Mouse (Mus musculus) cerebellum, adult 8-10 months (tissue): ENCODE data around the gene Slc44a1.

Experiments used
- DNase-seq: peaks from one replicate; pipeline ENCODE4 v3.0.0; 2022

Slc44a1 gene

DNA sequence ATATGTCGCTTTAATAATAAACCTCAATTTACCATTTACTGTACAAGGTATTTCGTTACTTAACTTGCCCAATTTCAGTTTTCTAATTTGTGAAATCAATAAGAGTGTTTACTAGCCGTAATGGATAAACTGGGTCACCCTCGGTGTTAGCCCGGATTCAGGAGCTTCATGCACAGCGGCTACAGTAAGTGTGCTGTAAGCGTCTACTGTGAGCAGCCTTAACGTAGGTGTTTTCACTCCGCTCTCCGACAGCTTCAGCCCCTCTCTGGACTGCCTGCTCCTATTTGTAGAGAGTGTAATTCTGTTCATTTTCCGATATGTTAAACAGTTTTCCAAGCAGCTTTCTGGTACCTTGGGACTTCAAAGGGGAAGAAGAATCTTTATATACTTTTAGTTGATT is 99.7 kb downstream of the Slc44a1 start:
- no peak for DNase-seq

DNA sequence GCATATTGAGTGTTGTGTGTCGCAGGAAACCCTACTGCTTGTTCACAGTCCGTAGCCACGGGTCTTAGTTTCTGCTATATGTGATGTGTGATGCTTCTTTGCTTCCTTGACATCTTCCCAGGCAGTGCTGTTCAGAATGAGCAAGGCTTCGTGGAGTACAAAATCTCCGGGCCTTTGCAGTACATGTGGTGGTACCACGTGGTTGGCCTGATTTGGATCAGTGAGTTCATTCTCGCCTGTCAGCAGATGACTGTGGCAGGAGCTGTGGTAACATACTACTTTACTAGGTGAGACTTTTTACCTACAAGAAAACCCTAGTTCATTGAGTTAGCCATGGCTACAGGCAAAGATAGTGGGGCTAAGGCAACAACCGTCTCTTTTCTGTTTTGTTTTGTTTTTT is 103.2 kb downstream of the Slc44a1 start:
- no peak for DNase-seq

DNA sequence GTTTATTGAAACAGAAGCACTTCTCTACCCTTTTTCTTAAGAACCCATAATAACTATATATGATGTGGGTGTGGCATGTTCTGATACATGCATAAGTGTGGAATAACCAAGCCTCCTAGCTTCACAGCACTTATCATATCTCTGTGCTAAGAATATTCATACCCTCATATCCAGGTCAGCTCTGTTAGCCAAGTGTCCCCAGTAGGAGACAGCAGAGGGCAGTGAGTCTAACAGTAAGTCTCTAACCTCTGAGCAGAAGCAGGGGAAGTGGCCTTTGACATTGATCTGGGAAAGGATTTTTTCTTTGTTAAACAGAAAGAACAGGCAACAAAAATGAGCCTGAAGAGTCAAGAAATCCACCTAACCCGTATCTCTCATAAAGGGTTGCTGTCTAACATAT is 104.7 kb downstream of the Slc44a1 start:
- no peak for DNase-seq

DNA sequence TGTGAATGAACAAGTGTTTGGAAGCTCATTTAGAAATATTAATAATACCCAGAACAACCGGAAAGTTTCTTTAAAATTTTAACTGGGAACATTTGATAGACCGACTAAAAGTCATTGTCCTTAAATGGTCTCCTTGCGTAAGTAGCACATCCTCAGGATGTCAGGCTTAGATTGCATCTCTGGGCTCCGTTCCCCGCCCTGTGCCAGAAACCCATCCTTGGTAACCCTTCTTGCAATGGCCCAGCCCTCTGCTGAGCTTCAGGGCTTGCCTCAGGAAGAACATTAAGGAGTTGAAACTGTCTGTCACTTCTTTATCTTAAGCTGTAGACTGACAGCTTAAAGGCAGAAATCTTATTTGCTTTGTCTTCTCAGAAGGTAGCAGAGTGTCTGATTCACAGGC is 107.2 kb downstream of the Slc44a1 start:
- DNase-seq: no peak

DNA sequence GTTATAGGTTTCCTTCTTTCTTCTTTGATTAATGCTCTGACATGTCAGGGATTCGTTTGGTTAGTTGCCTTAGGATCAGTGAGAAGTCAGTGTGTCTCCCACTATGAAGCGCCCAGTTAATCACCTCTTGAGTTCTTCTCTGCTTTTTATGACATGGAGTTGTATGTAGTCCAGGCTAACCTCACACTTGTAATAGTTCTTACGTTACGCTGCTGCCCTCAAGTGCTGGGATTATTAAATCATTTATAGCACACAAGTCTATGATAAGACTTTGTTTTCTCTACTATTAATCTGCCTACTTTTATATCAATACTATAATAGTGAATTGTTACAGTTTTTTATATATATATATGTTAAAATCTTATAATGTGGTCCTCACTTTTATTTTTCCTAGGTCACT is 109.2 kb downstream of the Slc44a1 start:
- DNase-seq: no peak

DNA sequence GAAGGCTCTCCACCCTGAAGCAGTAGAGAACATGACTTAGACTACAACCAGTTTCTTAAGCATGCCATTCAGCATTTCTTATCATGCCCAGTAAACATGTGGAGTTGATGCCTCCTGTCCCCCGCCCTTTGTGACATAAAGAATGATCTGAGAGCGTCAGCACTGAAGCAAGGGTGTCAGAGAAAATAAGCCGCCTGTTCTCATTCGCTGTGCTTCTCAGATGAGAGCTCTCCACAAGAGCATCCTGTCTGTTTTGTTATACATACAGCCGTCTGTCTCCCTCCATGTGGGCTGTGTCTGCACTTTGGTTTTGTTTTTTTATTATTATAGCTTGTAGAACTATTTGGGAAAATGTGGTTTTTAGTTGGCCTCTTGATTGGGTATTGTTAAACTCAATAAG is 124.4 kb downstream of the Slc44a1 start:
- no peak for DNase-seq

DNA sequence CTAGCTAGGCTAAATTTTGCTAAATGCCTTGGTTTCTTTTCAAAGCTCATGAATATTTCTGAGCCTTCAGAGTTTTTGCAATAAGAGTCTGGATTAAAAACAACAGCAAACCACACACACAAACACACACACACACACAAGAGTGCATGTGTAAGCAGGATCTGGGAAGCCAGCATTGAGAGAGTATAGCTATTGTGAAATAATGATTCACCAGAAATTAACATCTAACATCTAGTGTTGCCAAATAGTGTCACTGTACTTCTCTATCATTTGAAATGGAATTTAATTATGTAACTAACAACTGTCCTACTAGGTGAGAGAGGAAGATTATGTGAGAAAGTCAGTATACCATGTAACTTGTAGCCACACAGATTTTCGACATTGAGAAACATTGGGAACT is 126.9 kb downstream of the Slc44a1 start:
- no peak for DNase-seq

DNA sequence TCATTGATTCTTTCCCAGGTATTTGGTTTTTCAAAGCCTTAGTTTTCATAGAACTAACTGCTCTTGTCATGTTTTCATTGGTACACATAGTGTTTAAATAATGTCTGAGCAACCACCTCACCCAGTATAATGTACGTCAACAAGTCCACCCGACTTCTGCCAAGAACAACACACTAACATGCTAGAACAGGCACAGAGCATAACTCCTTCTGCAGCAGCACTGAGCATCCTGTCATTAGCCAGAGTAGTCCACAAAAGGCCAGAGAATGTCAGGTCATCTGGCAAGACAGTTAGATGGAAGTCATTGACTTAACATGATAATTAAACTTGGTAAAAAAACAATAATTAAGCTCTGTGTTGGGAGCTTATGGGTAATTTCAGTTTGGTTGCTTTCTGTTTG is 135.3 kb downstream of the Slc44a1 start:
- DNase-seq: no peak

DNA sequence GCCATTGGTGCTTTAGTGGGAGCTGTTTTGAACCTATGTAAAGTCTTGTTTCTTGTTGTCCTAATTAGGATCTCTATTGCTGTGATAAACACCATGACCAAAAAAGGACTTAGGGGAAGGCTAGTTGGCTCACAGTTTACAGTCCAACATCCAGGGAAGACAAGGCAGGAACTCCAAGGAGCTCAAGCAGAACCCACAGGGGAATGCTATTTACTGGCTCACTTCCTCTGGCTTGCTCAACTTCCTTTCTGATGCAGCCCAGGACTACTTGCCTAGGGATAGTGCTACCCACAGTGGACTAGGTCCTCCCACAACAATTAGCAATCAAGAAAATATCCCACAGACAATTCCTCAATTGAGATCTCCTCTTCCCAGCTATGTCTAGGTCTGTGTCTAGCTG is 147.5 kb downstream of the Slc44a1 start:
- no peak for DNase-seq

DNA sequence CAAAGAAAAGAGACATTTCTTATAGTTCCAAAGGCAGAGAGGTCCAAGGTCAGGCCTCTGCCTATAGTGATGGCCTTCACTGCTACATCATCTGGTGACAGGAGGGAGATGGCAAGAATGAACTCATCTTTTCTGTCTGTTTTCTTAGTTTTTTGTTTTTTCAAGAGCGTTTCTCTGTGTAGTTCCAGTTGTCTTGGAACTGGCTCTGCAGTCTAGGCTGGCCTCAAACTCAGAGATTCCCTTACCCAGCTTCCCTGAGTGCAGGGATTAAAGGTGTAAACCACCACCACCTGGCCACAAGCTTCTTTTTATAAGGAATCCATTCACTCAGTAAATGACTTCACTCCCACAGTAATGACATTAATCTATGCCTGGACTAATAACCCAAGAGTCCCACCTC is 148.7 kb downstream of the Slc44a1 start:
- no peak for DNase-seq

DNA sequence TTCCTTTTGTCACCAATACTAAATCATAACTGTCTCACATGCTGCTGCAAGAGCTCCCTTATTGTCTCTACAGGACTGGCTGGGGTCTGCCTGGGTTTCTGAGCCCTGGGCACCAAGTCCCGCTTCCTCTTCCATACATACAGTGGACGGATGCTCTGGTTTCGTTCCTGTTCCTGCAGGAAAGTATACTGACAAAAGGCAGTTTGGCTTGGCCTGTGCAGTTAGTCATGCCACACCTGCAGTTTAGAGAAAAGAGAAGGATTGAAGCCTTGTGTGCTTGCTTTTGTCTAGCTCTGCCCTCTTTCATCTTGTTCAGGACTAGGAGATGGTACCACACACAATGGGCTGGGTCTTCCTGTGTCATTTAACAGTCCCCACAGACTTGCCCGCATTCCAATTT is 149.3 kb downstream of the Slc44a1 start:
- no peak for DNase-seq

DNA sequence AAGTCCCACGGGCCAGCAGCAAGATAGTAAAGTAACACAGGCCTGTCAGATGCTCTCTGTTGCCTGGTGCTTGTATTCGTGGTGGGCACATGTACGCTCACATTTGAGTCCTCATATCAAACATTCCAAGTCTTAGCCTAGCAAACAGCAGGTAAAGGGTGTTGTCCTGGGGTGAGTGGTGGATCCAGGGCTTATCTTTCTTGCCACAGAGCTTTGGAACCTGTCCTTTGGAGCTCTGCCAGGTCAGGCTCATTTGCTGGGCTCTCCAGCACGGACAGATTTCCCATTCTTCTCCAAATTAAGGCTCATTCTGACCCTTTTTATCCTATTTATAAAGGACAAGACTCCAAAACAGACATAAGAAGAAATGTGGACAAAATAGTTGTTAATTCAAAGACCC is 149.9 kb downstream of the Slc44a1 start:
- no peak for DNase-seq

DNA sequence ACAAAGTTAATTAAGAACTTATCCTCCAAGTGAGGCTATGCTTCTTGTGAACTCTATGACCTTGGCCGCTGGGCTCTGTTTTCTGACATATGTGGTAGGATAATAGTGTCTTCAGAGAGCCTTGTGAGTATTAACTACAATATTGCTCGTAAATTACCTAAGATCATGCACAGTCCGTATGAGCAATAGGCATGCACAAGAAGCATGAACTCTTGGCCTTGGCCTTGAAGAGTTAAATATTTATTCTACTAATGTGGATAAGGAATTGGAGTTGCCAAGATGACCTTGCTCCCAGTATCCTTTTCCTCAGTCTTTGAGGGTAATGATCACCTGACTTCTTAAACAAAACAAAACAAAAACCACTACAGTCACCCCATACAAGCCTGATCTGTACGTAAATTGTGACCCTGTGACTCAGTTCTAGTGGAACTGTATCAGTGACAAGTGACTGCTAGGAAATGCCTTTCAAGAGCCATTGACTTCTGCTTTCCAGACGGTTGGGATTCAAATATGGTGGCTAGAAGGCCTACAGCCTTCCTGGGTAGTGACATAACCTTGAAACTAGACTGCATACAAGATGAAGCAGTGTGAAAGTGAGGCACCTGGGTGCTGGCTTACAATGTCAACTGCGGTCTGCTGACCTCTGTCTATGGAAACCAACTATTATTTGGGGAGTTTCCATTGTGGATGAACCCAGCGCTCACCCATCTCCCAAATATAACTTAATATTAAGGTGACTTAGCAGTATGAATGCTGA is 150.7 kb downstream of the Slc44a1 start:
- DNase-seq: no peak

DNA sequence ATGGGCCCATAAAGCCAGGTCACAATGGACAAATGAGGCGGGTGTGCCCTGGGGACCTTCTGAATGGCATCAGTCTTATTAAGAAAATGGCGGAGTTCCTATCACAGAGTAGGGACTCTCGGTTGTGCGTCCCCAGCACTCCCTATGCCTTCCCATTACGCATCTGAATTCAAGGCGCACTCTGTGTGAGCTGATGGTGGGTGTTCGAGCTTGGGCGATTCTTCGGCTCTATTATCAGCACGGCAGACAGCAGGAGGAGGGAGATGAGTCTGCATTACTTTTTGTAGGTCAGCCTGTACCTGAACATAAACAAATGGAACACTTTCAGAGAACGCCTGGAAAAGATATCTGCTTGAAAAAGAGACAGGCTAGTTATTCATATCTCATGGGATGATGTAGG is 151.3 kb downstream of the Slc44a1 start:
- DNase-seq: no peak

DNA sequence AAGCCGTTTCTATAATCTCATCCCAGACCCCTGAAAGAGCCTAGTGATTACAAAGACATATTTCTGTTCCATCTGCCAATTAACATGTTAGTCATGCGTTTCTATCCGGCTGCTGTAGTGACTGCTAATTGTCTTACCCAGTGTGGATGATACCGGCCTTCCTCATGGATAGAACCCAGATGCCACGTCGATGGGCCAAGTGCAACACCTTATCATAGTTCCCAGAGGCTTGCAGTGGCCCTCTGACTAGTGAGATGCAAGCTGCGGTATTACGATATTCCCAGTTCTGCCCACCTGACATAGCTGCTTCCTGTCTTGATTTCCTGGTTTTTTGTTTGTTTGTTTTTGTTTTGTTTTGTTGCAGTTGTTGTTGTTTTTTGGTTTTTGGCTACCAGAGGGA is 151.7 kb downstream of the Slc44a1 start:
- DNase-seq: no peak

DNA sequence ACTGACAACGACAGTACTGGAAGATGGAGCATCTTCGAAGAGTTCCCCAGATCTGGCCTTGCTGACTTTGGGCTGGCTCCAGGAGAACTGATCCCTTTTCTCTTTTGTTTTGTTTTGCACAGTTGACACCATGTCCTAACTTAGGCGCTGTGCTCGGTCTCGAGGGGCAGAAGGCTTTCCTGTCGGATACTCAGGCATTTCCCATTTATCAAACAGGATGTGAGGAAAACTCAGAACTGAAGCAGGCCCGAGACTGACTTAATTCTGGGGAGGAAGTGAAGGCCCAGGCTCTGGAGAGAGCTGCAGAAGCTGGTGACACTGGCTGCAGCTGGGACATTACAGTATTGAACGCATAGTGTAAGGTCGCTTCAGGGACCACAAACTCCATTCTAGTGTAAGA is 152.2 kb downstream of the Slc44a1 start:
- no peak for DNase-seq

DNA sequence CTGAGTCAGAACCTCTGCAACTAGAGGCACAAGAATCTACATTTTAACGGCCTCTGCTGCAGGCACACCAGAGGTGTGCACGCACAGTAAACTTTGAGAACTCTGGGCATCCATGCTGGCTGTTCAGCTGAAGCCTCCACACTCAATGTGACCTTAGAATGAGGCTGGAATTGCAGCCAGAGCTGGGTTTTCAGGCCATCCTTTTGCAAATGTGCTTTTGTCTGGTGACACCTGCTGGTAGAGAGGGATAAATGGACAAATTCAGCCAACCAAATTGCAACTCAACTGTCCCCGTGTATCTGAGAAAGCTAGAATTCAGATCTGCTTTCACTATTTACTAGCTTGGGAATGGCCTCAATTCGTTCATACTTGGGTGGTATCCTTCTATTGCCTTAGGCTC is 154.0 kb downstream of the Slc44a1 start:
- DNase-seq: peak; percentile 66

DNA sequence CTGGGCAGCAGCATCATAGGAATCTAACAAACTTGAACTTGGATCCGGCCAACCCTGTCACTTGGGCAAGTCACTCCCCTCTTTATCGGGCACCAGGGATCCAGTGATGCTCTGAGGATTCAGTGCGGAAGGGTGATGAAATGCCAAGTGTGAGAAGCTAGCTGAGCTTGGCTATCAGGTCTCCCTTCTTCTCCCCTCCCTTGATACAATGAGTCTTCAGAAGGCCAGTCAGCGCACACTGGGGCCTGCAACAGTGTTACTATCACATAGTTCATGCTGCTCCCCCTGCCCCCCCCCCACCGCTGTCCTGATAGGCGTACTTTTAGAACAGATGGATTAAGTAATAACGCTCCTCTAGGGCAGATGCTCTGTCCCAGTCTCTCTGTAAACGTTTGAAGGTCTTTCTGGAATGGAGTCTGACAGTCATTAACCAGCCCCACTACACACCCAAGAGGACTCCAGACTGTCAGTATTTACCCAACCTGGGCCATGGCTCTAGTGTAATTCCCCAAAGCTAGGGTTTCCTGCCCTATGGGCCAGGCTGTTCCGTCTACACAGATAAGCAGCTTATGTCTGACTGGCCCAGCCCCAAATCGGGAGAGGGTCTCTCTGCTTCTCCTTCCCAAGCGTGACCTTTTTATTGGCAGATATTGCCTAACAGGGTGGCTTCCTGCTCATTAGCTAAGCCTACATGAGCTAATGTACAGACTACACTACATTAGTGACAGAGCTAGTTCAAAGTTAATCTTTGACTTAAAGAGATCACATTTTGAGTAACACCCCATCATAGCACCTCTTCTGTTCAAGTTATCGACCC is 155.2 kb downstream of the Slc44a1 start:
- no peak for DNase-seq

DNA sequence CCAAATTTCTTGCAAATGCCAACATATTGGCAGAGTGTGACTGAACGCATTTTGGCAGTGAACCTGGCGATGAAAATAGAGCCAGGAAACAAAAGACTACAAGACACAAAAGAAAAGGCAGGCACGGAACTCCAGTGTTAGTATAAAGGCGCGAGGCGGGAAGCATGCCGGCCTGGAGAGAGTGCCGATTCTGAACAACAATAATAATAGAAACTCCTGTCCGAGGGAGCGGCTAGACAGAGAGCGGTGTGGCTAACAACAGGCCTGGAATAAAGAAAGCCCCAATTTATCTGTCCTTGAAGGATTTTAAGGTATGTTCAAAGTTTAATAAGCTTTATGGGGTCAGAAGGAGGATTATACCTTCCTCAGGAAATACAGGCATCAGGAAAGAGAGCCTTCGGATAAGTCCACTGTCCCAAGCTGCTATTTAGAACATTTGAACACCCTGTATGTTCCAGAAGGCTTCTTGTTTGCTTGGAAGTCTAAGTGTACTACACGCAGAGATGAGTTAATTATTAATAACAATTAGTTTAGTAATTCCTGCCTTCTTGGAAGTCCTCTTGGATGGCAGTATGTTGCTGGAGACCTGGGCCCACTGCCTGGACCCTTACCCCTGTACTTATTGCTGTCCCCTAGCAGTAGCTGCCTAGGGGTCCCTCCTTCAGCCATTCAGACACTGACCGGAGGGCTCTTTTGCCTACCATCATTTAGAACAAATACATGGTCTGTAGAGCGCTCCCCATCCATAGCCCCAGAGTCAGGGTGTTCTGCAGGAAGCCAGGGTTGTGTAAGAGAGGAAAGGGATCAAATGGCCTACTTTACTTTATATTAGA is 156.1 kb downstream of the Slc44a1 start:
- DNase-seq: no peak

DNA sequence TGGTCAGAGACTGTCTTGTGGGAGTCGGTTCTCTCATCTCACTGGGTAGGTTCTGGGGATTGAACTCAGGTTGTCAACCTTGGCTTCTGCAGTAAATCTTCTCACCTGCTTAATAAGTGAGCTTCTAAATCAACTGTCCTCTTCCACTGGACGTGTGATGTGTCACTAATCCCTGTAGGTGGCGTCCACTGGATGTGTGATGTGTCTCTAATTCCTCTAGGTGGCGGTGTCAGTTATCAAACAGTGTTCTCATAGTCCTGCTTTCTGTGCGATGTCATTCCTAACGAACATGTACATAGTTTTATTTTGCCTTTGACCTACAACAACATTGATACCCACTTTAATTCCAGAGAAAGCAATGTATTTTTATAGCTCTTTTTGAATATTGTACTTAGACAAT is 160.2 kb downstream of the Slc44a1 start:
- no peak for DNase-seq

DNA sequence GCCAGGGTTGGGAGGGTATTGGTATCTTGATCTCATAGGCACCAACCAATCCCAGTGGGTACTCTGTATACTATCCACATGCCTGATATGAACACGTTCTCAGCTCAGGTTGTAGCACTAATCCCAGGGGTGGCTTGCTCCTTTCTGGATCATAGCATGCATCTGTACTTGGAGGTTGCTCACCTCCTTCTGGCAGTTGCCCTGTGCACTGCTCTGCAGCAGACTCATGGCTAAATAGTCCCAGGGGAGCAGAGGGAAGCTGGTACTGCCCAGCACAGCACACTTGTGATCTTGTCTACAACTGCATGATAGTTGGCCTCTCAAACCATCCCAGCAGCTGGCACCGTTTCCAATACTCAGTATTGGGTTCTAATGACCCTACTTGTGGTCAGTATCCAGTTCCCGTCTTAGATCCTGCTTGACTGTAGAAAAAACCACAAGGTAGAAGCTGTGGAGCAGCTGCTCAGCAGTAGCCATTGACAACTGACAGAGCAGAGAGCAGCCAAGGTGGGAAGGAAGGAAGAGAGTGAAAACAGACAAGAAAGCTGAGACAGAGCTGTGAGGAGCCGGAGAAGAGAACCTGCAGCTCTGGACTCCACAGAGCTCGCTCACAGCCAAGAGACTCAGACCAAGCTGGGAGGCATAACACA is 174.5 kb downstream of the Slc44a1 start:
- DNase-seq: no peak

DNA sequence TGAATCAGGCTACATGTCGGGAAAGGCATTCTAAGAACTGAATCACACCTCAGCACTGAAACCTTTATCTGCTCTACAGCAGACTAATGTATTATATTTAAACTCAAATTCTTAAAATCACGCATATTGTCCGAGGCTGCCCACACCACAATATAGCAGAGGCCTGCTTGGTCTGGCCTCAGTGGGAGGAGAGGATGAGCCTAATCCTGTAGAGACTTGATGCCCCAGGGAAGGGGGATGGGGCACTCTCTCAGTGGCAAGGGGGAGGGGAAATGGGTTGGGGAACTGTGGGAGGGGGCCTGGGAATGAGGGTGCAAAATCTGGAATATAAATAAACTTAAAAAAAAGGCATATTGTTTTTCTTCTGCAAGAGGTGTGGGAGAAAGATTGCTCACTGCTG is 177.8 kb downstream of the Slc44a1 start:
- no peak for DNase-seq

DNA sequence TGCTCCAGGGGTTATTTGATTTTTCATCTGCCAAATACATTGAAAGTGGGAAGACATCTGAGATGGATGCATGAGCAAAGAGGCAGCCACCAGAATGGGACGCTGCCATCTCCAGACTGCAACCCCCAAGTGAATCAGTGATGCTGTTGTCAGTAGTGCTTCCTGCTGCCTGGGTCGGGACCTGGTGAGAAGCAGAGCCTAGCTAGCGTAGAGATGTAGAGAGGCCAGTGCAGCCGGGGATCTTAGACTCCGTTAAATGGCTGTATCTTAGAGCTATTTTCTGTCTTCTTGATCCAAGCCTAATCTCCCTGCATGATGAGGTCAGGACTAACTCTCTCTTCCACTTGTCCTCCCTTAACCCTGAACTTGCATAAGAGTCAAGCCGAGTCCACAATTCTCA is 179.9 kb downstream of the Slc44a1 start:
- DNase-seq: no peak
